Comparison of ENCODE assay signal across 8 mouse cellular contexts in genomic region chr5:109996026-109996937, GRCm38 (mm10). TPM values are rescaled to one million over a fixed set of nuclear protein-coding genes. Genes with fewer than 3 reads are reported as not detected.
A peak's percentile ranks its signal among the peaks of the same experiment; 100 is the strongest.
DNase-seq lines count a peak whose midpoint lies in the region; ATAC-seq and TF ChIP-seq lines count a peak whose summit lies in the region.
"Not testable (repeated sequence)": the region's sequence is repeated elsewhere in the genome, so short reads cannot be mapped to it uniquely, and the experiment has no call there.

TSS of gene Zfp932 (plus strand) at chr5:109996521.

- H3K27me3 ChIP-seq in embryonic facial prominence, embryonic 10.5 days (replicated peaks; ENCODE audit: low read depth, poor library complexity, severe bottlenecking); intestine, postnatal 0 days (replicated peaks; ENCODE audit: control insufficient read depth, insufficient read depth, low read length): not testable (repeated sequence)

- H3K4me2 ChIP-seq in intestine, postnatal 0 days (replicated peaks; ENCODE audit: low read depth), result peak within 1 kb of the TSS; percentile 67

- H3K4me1 ChIP-seq in embryonic facial prominence, embryonic 10.5 days; intestine, postnatal 0 days (replicated peaks; ENCODE audit: control insufficient read depth, insufficient read depth, low read length): not testable (repeated sequence)

- peak; percentile 92 for DNase-seq in adrenal gland, adult 2 months
- DNase-seq in embryonic facial prominence, embryonic 10.5 days (ENCODE audit: low spot score), result peak; percentile 83
- DNase-seq in gonadal fat pad, adult 2 months (ENCODE audit: low read depth), result peak; percentile 30
- DNase-seq in left cerebral cortex, postnatal 25 days (ENCODE audit: low spot score in 2 of 2), result peak; percentile 76 to 90
- peak; percentile 75 for DNase-seq in mesoderm, embryonic 11.5 days (ENCODE audit: low read depth, low spot score)
- DNase-seq in right cerebral cortex, postnatal 25 days, result peak; percentile 80
- DNase-seq in urinary bladder, postnatal 4 days (ENCODE audit: low spot score in 2 of 2), result peak; percentile 69 to 70

- peak; percentile 99 for ATAC-seq in intestine, postnatal 0 days

- not testable (repeated sequence) for H3K4me3 ChIP-seq in embryonic facial prominence, embryonic 10.5 days
- peak within 1 kb of the TSS; percentile 38 for H3K4me3 ChIP-seq in intestine, postnatal 0 days (ENCODE audit: low read depth, low read length)

- intact Hi-C loops in left cerebral cortex, postnatal 25 days (cut with DNase I), result loop anchor here (2.0 to 10.0 kb wide), 2 partner anchors 69 to 131 kb away; no protein-coding TSS in a partner anchor

- WGBS in embryonic facial prominence, embryonic 10.5 days, result no CpG with 5 or more reads among the region's 24 CpGs
- WGBS in intestine, postnatal 0 days, result 2% methylated on average over 24 of the region's 24 CpGs

- not testable (repeated sequence) for TF ChIP-seq CTCF in intestine, postnatal 0 days (IDR thresholded peaks at IDR 0.05; ENCODE audit: low read depth)

- H3K9ac ChIP-seq in intestine, postnatal 0 days (ENCODE audit: low read depth, low read length), result not testable (repeated sequence)

- not testable (repeated sequence) for H3K27ac ChIP-seq in embryonic facial prominence, embryonic 10.5 days (replicated peaks); intestine, postnatal 0 days (ENCODE audit: low read depth, low read length)

- not testable (repeated sequence) for H3K36me3 ChIP-seq in embryonic facial prominence, embryonic 10.5 days (replicated peaks); intestine, postnatal 0 days (ENCODE audit: control insufficient read depth, insufficient read depth)

- not testable (repeated sequence) for H3K9me3 ChIP-seq in embryonic facial prominence, embryonic 10.5 days; intestine, postnatal 0 days (ENCODE audit: control insufficient read depth)

RNA-seq across cellular contexts. Expression of gene Zfp932, which starts in this region (rescaled TPM):
- 10 to 100 TPM; 19.6 to 20.2 TPM for total RNA-seq in adrenal gland, adult 2 months (2021)
- 0.94 and 1.0 TPM in 2 replicates for polyA plus RNA-seq in adrenal gland, adult 2 months (2012; rRNA removed)
- 20.9 and 23.4 TPM in 2 replicates for polyA plus RNA-seq in embryonic facial prominence, embryonic 10.5 days (2016; fragmentation: Nextera tagmentation; extraction: Ambion mirVana)
- 8.7 and 10.1 TPM in 2 replicates for polyA plus RNA-seq in gonadal fat pad, adult 2 months (2012; rRNA removed)
- polyA plus RNA-seq in intestine, postnatal 0 days (2015; fragmentation: Nextera tagmentation; extraction: Ambion mirVana), result 15.0 and 16.4 TPM in 2 replicates
- total RNA-seq in left cerebral cortex, postnatal 25 days (2021), result 10 to 100 TPM; 44.6 to 56.6 TPM

Comparison
In these comparisons a context has a peak if more than half of its experiments do, and no peak if none do; other contexts are left out.
1. DNase-seq: peak in every context shown above with its lines; median percentile 92 in adrenal gland, adult 2 months; 83 in embryonic facial prominence, embryonic 10.5 days; 83 in left cerebral cortex, postnatal 25 days; 80 in right cerebral cortex, postnatal 25 days; 75 in mesoderm, embryonic 11.5 days; 70 in urinary bladder, postnatal 4 days; 30 in gonadal fat pad, adult 2 months.